Mouse (Mus musculus): Measurements from ENCODE around the gene Klhdc7b.

GRCm38 (mm10) chr15:89384617-89385016 is at the start of gene Klhdc7b:
- TF ChIP-seq GATA1 (IDR thresholded peaks at IDR 0.05; ENCODE audit: low read length), result no peak
- no peak for TF ChIP-seq TAL1 (IDR thresholded peaks at IDR 0.05; ENCODE audit: low read length)

All from erythroblast, embryonic 14.5 days (primary cell).